Mouse (Mus musculus) heart, adult 2 months (tissue): ENCODE data around the gene Gnl2.

ENCODE experiments used
- CTCF ChIP-seq: fragments of 200-600 bp; IDR thresholded peaks from 2 replicates; pipeline ENCODE4 v1.8.1; 2022; ENCODE audit warnings: antibody characterized with exemption, mild to moderate bottlenecking, moderate library complexity
- EP300 ChIP-seq: fragments of 200-500 bp; IDR thresholded peaks from 2 replicates; pipeline ENCODE4 v1.6.1; 2011; ENCODE audit warnings: low read depth, low read length, control low read depth; ENCODE audit not compliant: insufficient read depth
- POLR2A ChIP-seq: fragments of 200-500 bp; IDR thresholded peaks from 2 replicates; pipeline ENCODE4 v1.6.1; 2011; ENCODE audit warnings: mild to moderate bottlenecking, low read depth, low read length, control low read depth; ENCODE audit not compliant: insufficient read depth

DNA sequence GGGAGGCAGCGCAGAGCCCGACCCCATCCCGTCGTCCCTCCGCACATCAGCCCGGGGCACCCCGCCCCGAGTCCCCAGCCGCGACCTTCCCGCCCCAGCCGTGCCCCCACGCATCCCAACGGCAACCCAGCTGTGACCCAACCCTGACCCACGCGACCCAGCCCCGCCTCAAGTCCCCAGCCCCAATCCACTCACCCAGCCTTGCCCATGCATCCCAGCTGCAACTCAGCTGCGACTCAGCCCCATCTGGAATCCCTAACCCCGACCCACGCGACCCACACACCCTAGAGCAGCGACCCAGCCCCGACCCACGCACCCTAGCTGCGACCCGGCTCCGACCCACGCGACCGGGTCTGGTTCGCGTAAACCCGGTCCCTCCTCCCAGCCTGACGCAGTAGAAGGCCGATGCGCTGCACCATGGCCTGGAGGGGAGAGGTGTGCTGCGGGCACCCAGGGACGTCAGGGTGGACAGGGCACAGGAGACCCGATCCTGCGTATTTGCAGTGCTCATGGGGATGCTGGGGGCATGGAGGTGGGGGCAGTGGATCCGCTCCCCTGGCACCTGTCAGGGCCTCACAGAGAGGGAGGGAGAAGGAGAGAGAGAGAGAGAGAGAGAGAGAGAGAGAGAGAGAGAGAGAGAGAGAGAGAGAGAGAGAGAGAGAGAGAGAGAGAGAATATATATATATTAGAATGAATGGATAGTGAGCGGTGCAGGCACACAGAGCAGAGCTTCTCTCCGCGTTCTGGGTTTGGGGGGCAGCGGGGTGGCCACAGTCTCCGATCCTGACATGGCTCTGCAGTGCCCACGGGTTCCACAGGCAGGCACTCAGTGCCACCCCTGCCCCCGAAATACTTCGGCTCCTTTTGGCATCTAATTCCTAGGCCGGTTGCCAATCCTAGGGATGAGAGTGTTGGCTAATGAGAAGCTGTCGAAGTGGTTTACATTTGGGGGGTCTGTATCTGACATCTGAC, 29.4 kb upstream of the Gnl2 start:
- no peak for TF ChIP-seq CTCF
- no peak for TF ChIP-seq POLR2A
- TF ChIP-seq EP300, result no peak
